Mouse (Mus musculus): Measurements from ENCODE around the gene Irs3. TPM values are rescaled to one million over a fixed set of nuclear protein-coding genes. Genes with fewer than 3 reads are reported as not detected.
"Not testable (repeated sequence)": the region's sequence is repeated elsewhere in the genome, so short reads cannot be mapped to it uniquely, and the experiment has no call there.

Gene Irs3
- polyA plus RNA-seq, 1 experiment from 2014 or later = 0.09 TPM

- WGBS (ENCODE audit: missing documents) = 85% methylated on average over 7 of the region's 7 CpGs
- Histone ChIP-seq H3K79me2 (ENCODE audit: inconsistent target) (no peaks in the 10 kb centered on the region), H3K4me3 (ENCODE audit: inconsistent target) (no peak overlapping the region), H3K27ac (no peak overlapping the region), H3K36me3 (ENCODE audit: inconsistent target) (no peaks in the 10 kb centered on the region)
These were observed 30.2 kb downstream of the Irs3 start for GRCm38 (mm10) chr5:137615347-137615746.

DNA sequence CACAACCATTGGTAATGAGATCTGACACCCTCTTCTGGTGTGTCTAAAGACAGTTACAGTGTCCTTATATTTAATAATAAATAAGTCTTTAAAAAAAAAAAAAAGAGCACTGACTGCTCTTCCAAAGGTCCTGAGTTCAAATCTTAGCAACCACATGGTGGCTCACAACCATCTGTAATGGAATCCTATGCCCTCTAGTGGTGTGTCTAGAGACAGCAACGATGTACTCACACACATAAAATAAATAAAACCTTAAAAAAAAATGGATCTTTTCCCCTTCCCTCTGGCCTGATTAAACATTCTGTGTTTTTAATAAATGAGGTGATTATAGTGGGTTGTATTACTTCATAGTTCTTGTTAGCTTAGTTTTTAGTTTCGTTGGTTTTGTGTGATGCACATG is 30.6 kb downstream of the Irs3 start:
- H3K4me3 ChIP-seq (ENCODE audit: inconsistent target); H3K36me3 ChIP-seq (ENCODE audit: inconsistent target); H3K27ac ChIP-seq; H3K79me2 ChIP-seq (ENCODE audit: inconsistent target): not testable (repeated sequence)
- WGBS (ENCODE audit: missing documents) = 82% methylated on average over 2 of the region's 2 CpGs

GRCm38 (mm10) chr5:137613550-137613949 is 32.0 kb downstream of the Irs3 start, which contains the start of gene Pcolce:
TSS of gene Pcolce (minus strand) at chr5:137613784.
- Histone ChIP-seq H3K27ac (no peak within 1 kb of the TSS), H3K36me3 (ENCODE audit: inconsistent target) (no peaks in the 10 kb centered on the region), H3K79me2 (ENCODE audit: inconsistent target) (no peaks in the 10 kb centered on the region), H3K4me3 (ENCODE audit: inconsistent target) (no peak within 1 kb of the TSS)
- 90% methylated on average over 11 of the region's 11 CpGs for WGBS (ENCODE audit: missing documents)

GRCm38 (mm10) chr5:137613076-137613475 is 32.4 kb downstream of the Irs3 start:
- H3K4me3 ChIP-seq (ENCODE audit: inconsistent target) = no peak overlapping the region
- no peak overlapping the region for H3K27ac ChIP-seq
- 95% methylated on average over 5 of the region's 5 CpGs for WGBS (ENCODE audit: missing documents)
- no peaks in the 10 kb centered on the region for H3K79me2 ChIP-seq (ENCODE audit: inconsistent target)
- no peaks in the 10 kb centered on the region for H3K36me3 ChIP-seq (ENCODE audit: inconsistent target)

GRCm38 (mm10) chr5:137611245-137611602 is 34.3 kb downstream of the Irs3 start:
- WGBS (ENCODE audit: missing documents) = 73% methylated on average over 3 of the region's 6 CpGs
- Histone ChIP-seq H3K36me3 (ENCODE audit: inconsistent target) (no peaks in the 10 kb centered on the region), H3K27ac (no peak overlapping the region), H3K4me3 (ENCODE audit: inconsistent target) (no peak overlapping the region), H3K79me2 (ENCODE audit: inconsistent target) (no peaks in the 10 kb centered on the region)

- Histone ChIP-seq H3K27ac (no peak overlapping the region), H3K4me3 (ENCODE audit: inconsistent target) (no peak overlapping the region), H3K79me2 (ENCODE audit: inconsistent target) (no peaks in the 10 kb centered on the region; the same call in 1 of the 2 replicates), H3K36me3 (ENCODE audit: inconsistent target) (no peaks in the 10 kb centered on the region)
- 75% methylated on average over 12 of the region's 12 CpGs for WGBS (ENCODE audit: missing documents)
These were observed 34.8 kb downstream of the Irs3 start for GRCm38 (mm10) chr5:137610548-137611244.

DNA sequence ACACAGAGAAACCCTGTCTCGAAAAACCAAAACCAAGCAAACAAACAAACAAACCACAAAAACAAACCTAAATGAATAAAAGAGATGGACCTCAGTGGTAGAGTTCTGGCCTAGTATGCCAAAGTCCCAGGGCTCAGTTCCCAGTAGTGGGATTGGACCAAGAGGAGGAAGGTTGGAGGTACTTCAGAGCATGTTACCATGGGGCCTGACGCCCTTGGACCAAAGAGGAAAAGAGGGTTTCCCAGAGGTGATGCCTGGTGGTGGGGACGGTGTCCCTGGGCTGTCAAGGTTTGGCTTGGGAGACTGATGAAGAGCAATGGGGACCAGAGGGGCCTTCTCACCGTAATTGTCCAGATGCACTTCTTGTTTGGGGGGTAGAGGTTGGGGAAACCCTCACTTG is 35.5 kb downstream of the Irs3 start:
- Histone ChIP-seq H3K4me3 (ENCODE audit: inconsistent target) (no peak overlapping the region), H3K36me3 (ENCODE audit: inconsistent target) (no peaks in the 10 kb centered on the region), H3K79me2 (ENCODE audit: inconsistent target) (no peaks in the 10 kb centered on the region; the same call in 1 of the 2 replicates), H3K27ac (no peak overlapping the region)
- WGBS (ENCODE audit: missing documents) = 87% methylated on average over 3 of the region's 4 CpGs

GRCm38 (mm10) chr5:137609292-137609691 is 36.2 kb downstream of the Irs3 start:
- 84% methylated on average over 3 of the region's 3 CpGs for WGBS (ENCODE audit: missing documents)
- Histone ChIP-seq H3K27ac (no peak overlapping the region), H3K4me3 (ENCODE audit: inconsistent target) (no peak overlapping the region), H3K79me2 (ENCODE audit: inconsistent target) (no peaks in the 10 kb centered on the region; the same call in 1 of the 2 replicates), H3K36me3 (ENCODE audit: inconsistent target) (no peaks in the 10 kb centered on the region)

GRCm38 (mm10) chr5:137608654-137609190 is 36.8 kb downstream of the Irs3 start:
- no peaks in the 10 kb centered on the region for H3K36me3 ChIP-seq (ENCODE audit: inconsistent target)
- H3K27ac ChIP-seq = no peak overlapping the region
- no peak overlapping the region for H3K4me3 ChIP-seq (ENCODE audit: inconsistent target)
- peaks cover 2% of the 10 kb centered on the region; the same call in 1 of the 2 replicates for H3K79me2 ChIP-seq (ENCODE audit: inconsistent target)
- WGBS (ENCODE audit: missing documents) = 86% methylated on average over 16 of the region's 23 CpGs

DNA sequence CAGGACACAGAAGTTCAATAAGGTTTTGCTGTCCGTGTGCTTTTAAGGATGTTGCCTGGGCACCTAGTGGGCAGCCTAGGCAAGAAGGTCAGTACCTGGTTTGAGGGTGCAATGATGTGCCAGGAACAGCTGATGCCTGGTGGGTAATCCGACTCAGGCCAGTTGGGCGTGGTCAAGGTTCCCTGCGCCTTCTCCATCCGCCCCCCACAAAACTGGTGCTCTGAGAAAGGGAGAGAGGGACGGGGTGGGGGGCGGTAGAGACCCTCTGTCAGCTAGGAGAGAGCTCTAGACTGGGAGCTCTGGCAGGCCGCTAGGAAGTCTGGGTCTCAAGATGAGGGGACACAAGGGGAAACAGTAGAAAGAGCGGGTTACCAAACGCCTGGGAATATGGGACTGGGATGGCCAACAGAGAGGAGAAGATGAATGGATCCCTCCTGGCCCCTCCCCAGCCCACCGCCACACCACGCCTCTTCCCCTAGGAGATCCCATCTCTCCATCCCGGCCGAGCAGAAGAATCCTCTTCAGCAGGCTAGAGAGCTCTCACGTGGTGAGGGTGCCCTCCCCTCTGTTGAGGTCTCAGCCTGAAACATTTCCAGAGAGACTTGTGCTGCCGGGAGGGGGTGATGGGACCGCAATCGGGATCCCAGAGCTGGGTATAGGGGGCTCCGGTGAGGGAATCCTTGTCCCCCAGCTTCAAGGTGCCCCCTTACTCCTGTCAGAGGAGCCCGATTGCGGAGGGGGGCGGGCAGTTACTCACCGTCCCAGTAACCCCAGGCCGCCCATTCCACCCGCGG is 37.5 kb downstream of the Irs3 start:
- peaks cover 9% of the 10 kb centered on the region; the same call in 1 of the 2 replicates for H3K79me2 ChIP-seq (ENCODE audit: inconsistent target)

DNA sequence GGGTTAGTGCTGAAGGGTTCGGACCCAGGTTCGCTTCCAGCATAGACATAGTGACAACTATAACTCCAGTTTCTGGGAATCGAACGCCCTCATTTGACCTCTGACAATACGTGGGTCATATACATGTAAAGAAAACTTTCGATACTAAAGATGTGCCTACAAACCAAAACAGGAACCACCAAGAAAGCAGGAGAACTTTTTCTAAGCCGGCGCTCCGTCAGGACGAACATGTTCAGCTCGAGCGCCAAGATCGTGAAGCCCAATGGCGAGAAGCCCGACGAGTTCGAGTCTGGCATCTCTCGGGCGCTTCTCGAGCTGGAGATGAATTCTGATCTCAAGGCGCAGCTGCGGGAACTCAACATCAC is 44.2 kb downstream of the Irs3 start:
- Histone ChIP-seq H3K79me2 (ENCODE audit: inconsistent target) (peaks cover 33% of the 10 kb centered on the region), H3K4me3 (ENCODE audit: inconsistent target) (peak overlapping the region; percentile 67), H3K27ac (peak overlapping the region; percentile 98), H3K36me3 (ENCODE audit: inconsistent target) (no peaks in the 10 kb centered on the region)
- WGBS (ENCODE audit: missing documents) = 0% methylated on average over 22 of the region's 22 CpGs

More for the DNA sequence above, 37.5 kb downstream of the Irs3 start:
- 83% methylated on average over 24 of the region's 26 CpGs for WGBS (ENCODE audit: missing documents)
- H3K27ac ChIP-seq = no peak overlapping the region
- H3K4me3 ChIP-seq (ENCODE audit: inconsistent target) = no peak overlapping the region
- H3K36me3 ChIP-seq (ENCODE audit: inconsistent target) = no peaks in the 10 kb centered on the region

GRCm38 (mm10) chr5:137600619-137601364 is 44.7 kb downstream of the Irs3 start, which contains the start of gene Mospd3:
TSS of gene Mospd3 (minus strand) at chr5:137601058.
- H3K36me3 ChIP-seq (ENCODE audit: inconsistent target) = no peaks in the 10 kb centered on the region
- peaks cover 33% of the 10 kb centered on the region for H3K79me2 ChIP-seq (ENCODE audit: inconsistent target)
- under 1% methylated on average over 41 of the region's 41 CpGs for WGBS (ENCODE audit: missing documents)
- peak within 1 kb of the TSS; percentile 67 for H3K4me3 ChIP-seq (ENCODE audit: inconsistent target)
- H3K27ac ChIP-seq = peak within 1 kb of the TSS; percentile 98

- no peaks in the 10 kb centered on the region for H3K36me3 ChIP-seq (ENCODE audit: inconsistent target)
- H3K79me2 ChIP-seq (ENCODE audit: inconsistent target) = peaks cover 33% of the 10 kb centered on the region
- H3K27ac ChIP-seq = peak overlapping the region; percentile 98
- peak overlapping the region; percentile 67 for H3K4me3 ChIP-seq (ENCODE audit: inconsistent target)
- WGBS (ENCODE audit: missing documents) = 2% methylated on average over 19 of the region's 19 CpGs
These were observed 45.3 kb downstream of the Irs3 start for GRCm38 (mm10) chr5:137600281-137600618.

DNA sequence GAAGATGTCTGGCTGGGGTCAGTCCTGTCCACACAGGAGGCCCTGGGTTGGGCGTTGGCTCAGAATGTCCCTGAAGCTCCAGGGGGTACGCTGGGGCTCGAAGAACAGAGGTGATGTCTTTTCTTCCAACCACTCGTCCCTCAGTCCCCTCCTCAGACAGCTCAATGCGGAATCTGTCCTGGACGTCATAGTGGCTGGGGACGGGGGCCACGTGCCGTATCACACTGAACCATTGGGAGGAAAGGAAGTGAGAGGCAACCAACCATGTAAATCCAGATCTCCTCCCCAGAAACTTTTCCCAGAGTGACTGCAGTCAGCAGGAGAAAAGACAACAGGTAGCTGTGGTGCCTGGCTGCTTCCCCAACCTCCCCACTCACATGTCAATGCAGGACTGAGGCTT is 45.9 kb downstream of the Irs3 start:
- Histone ChIP-seq H3K79me2 (ENCODE audit: inconsistent target) (peaks cover 33% of the 10 kb centered on the region), H3K27ac (peak overlapping the region; percentile 98), H3K36me3 (ENCODE audit: inconsistent target) (no peaks in the 10 kb centered on the region), H3K4me3 (ENCODE audit: inconsistent target) (peak overlapping the region; percentile 67)
- 32% methylated on average over 9 of the region's 9 CpGs for WGBS (ENCODE audit: missing documents)

All from macrophage (primary cell).